Mouse (Mus musculus): Measurements from ENCODE around the gene Gm49383.

The Gm49383 gene

DNA sequence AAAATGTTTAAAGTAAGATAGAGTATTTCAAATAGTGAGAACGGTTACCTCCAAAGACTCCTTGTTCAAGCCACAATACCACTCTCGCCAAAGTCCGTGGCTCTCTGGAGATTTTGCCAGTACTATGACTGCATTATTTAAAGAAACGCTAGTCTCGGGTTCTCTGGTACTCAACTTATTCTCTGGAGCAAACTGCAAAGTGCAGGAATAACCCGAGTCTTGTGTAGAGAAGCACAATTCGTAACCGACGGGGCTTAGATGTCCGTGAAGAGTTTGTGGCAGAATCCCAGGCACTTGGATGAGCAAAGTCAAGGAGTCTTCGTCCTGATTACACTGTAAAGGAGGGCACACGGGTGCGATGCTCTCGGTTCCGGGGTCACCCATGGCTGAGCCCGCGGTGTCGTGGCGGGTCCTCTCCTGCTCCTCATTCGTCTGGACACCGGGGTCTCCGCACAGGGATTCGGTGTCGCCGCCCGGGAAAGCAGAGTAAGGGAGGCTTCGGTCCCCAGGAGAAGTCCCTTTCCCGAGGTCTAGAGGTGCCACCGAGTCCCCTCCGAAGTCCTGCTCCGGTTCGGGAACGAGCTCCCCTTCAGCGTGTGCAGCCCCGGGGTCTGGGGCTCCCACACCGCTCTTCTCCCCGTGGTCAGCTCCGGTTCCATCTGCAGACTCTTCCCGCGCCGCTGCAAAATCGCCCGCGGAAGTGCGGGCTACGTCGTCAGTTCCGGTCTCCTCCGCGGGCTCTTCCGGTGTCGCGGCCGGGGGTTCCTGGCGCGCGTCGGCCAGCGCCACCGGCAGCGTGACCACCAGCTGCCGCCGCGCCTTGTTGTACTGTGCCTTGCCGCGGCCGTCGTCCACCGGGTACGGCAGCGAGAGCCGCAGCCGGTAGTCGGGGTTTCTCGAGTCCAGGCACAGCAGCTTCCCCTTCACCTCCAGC, at the start of gene Gm49383:
Gene Gm49383 (minus strand): TSS at position 661 of the 934 bp plus-strand sequence.
- DNase-seq (ENCODE audit: low spot score in 2 of 2): peak; percentile 47 to 57

DNA sequence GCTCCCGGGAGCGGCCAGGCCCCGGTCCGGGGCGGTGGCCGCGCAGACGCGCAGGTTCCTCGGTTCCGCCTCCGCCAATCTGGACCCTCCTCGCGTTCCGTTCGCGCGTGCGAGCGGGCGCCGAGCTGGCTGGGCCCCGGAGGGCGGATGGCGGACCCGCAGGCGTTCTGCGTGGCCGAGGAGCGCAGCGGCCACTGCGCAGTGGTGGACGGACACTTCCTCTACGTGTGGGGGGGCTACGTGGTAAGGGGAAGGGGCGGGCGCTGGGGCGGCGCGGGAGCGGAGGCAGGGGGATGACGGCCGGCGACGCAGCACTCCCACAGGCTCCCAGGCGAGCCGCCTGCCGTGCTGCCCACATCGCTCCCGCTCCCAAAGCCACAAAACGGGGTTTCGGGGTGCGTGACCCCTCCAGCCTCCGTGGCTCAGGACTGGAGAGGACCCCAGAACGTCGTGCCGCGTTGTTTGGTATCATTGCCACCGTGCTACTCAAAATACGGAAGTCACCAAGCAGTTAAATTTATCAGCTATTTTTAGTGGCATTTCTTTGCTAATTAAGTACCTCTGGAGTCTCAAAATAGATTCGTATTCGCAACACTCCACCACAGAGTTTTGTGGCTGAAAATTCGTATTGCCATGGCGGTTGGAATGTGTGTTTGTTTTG, 45.0 kb upstream of the Gm49383 start:
- peak; percentile 34 to 50 for DNase-seq (ENCODE audit: low spot score in 2 of 2)

DNA sequence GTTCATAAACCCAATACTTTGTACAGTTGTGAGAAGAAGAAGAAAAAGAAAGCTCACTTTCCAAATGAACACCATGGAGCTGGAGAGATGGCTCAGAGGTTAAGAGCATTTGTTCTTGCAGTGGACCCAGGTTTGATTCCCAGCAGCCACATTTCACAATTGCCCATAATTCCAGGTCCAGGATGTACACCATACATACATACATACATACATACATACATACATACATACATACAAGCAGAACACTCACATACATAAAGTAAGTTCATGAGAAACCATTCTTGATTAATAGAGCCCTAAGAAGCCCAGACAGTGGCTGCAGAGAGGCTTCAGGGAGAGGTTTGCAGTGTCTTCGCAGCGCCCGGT, 44.5 kb upstream of the Gm49383 start:
- no peak for DNase-seq (ENCODE audit: low spot score in 2 of 2)

DNA sequence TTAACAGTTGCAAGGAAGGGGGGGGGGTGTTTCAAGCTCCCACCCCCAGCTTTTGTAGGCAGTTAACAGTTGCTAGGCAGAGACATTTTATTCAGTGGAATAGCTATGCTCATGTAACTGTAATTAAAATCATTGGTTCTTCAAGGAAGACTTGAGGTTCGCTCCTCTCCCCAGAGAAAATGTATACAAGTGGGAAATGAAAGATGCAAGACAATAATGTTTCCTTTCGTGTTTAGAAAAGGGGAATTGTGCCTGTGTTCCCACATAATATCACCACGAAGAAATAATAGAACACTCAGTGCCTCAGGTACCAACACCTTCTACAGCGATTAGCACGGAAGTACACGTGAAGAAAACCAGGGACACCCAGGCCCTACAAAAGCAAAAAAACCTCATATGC, 44.0 kb upstream of the Gm49383 start, which contains the start of gene Klhdc1:
Gene Klhdc1 (plus strand): TSS at position 301 of the 400 bp plus-strand sequence.
- DNase-seq (ENCODE audit: low spot score in 2 of 2): no peak

DNA sequence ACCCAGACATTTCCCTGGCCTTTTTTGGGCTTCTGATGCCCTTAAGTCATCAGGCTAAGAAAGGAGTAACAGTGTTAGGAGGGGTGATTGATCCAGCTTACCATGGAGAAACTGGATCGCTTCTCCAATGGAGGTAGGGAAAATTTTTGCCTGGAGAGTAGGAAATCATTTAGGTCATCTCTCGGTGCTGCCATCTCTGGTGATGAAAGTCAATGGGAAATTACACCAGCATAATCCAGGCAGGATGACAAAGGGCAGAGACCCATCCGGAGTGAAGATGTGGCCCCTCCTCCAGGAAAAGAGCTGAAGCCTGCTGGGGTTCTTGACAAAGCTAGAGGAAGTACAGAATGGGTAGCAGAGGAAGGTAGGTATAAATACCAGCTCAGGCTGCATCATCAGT, 41.4 kb upstream of the Gm49383 start:
- DNase-seq (ENCODE audit: low spot score in 2 of 2): no peak

DNA sequence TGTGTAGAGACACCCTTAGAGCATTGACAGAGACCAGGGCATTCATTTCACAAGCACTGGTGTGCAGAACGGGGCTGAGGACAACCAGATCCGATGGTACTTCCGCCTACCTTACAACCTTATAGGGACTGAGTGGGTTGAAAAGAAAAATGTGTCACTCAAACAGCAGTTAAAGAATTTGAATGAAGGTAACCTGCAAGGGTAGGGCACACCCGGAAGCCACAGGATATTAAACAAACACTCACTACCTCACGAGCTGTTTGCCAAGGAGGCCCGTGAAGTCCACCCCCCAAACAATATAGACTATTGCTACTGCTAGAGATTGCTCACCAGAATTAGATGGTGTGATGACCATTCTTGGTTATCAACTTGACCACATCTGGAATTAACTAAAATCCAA, 38.9 kb upstream of the Gm49383 start:
- DNase-seq (ENCODE audit: low spot score in 2 of 2): no peak

DNA sequence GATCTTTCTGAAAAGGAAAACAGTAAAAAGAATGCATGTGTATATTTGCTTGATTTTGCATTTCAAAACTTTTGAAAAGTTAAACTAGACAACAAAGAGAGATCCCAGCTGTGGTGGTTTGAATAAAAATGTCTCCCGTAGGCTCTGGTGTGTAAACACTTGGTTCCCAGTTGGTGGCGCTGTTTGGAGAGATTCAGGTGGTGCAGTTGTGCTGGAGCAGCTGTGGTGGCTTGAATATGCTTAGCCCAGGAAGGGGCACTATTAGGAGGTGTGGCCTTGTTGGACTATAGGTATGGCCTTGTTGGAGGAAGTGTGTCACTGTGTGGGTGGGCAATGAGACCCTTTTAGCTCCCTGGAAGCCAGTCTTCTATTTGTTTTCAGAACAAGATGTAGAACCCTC, 32.3 kb upstream of the Gm49383 start:
- peak in 1 of 2 experiments; percentile 44 for DNase-seq (ENCODE audit: low spot score in 2 of 2)

DNA sequence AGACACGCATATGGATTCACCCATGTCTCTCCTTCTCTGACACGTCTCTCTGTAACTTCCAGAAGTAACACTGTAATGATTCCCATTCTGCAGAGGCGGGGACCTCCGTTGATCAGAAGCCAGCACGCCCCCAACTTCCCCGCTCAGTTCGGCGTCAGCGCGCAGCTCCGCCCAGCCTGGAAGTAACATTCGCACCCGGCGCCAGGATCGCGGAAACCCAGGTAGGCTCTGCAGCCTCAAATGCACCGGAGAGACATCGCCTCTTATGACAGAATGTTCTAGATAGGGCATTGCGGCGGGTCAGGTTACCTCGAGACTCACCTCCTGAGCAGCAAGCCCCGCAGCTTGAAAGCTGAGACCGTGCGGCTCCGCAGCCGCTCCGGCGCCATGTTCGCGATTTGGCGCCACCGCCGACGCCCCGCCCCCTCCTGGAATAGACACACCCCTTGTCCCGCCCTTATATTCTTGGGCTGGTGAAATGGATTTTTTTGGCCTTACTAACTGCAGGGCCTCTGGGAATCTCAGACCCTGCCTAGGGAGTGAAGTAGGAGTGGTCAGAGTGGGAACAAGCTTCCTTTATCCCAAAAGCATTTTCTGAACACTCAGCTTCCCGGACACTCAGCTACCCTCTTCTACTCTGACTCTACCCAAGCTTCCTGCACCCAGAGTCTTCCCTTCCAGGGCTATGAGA, 31.0 kb upstream of the Gm49383 start, which contains the start of gene Pole2:
Gene Pole2 (minus strand): TSS at position 420 of the 691 bp plus-strand sequence.
- peak; percentile 82 to 85 for DNase-seq (ENCODE audit: low spot score in 2 of 2)

DNA sequence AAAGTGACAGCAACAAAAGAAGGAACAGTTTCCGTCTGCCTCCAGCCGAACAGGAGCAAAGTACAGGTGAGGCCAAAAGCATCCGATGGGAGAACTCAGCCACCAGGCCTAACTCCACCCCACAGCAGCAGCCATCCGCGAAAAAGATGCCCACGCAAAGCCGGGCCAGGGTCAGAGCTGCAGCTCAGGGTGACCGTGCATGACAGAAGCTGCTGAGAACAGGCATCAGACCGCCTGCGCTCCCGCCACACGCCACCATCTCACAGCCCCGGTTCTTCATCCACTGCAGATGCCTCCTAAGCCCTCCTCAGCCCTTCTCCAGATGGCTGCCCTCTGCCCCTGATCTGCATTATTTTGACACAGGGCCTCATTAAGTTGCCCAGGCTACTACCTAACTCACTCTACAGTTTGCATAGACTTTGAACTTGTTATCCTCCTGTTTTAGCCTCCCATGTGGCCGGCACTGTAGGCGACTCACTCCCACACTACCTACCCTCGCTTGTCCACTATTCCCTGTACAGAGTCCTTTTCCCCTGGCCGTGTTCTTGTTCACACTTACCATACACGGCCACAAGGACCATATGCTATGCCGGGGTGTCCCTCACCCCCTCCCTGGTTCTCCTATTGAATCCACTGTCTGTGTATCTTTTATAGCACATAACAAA, 23.8 kb upstream of the Gm49383 start:
- no peak for DNase-seq (ENCODE audit: low spot score in 2 of 2)

DNA sequence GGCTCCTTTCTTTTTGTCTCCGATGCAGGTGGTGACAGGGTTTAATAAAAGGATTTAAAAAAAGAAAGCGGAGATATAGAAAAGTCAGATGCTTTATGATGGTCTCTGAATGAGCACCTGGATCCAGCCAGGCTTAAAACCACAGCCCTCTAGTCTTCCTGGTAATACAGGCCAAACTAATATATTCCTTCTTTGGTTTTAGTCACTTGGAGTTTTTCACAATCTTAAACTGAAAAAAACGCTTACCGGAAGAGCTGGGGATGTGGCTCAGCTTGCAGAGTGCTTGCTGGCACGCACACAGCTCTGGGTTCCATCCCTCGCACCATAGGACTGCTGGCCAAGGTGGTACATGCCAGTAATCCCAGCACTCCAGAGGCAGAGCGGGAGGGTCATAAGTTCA, 19.7 kb upstream of the Gm49383 start:
- no peak for DNase-seq (ENCODE audit: low spot score in 2 of 2)

DNA sequence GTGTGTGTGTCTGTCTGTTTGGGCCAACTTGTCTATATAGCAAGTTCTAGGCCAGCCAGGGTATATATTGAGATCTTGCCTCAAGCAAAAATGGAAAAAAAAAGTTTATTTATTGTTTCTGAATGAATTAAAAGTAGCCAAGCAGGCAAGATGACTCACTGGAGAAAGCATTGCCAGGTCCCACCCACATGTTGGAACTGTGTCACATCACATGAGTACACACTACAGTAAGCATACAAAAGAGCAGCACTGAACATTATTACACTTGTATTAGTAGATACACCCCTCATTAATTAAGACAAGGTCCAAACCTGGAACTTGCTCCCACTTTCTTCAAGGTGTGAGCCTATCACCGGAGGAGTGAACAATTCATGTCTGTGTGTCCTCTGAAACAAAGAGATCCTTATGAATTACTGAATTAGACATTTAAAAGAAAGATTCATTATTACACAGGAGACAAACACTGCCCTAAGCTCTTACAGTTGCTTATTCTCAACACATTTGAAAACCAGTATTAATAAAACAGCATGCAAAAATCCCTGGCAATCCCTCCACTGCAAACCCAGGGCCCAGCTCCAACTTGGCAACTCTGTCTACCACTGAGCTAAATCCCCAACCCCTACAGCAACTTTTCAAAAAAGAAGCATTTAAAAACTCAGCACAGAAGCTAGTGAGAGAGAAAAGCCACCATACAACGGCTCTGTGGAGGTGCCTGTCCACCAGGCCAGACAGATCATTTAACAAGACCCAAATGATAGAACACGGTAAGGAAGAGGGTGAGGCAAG, 18.3 kb upstream of the Gm49383 start:
- no peak for DNase-seq (ENCODE audit: low spot score in 2 of 2)

DNA sequence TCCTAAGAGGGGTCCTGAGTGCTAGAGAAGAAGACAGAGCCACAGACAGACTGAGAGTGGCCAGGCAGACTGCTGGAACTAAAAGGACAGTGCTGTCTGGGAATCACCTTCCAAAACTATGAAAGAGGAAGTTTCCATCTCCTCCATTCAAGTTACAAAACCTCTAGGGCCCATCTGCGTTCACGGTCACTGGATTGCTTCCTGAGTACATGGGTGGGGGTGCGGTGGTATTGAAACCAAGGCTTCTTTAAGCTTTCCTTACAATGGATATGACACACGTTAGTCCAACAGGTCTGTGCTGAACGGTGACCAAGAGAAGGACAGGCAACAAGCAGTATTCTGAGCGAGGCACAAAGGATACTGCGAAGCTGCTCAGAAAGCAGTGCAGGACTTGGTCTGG, 17.5 kb upstream of the Gm49383 start:
- no peak for DNase-seq (ENCODE audit: low spot score in 2 of 2)

DNA sequence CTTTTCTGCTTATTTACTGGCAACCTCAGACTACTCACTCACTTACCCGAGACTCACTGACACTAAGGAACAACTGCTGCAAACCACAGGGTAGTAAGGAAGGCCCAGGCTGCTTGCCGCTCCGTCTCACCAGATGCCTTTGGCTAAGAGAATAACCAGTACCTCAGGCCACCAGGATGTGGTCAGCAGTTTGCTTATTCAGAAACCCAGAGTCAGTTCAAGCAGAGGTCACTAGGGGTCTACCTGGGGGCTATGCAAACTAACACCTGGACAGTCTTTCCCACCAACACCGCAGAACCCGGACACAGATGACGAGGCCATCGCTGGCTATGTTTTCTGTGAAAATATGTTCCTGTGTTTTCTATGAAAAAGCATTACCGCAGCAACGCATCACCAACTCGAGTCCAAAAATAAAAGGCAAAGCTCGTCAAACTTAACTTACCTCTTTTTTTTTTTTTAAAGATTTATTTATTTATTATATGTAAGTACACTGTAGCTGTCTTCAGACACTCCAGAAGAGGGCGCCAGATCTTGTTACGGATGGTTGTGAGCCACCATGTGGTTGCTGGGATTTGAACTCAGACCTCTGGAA, 16.4 kb upstream of the Gm49383 start:
- no peak for DNase-seq (ENCODE audit: low spot score in 2 of 2)

DNA sequence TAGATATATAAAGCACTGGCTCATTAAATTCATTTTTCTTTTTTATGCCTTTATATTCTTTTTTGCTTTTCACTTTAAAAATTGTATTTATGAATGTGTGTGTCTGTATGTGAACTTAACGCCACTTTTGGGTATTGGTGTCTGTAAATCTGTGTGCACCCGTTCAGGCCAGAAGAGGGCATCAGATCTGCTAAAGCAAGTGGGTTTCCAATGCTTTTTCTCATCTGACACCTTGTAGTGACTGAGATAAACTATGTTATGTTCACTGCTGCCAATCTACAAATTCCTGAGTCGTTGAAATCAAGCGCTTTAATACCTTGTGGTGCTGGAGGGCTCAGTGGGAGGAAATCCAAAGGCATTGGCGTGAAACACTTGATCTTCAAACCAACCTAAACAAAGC, 14.2 kb upstream of the Gm49383 start:
- no peak for DNase-seq (ENCODE audit: low spot score in 2 of 2)

DNA sequence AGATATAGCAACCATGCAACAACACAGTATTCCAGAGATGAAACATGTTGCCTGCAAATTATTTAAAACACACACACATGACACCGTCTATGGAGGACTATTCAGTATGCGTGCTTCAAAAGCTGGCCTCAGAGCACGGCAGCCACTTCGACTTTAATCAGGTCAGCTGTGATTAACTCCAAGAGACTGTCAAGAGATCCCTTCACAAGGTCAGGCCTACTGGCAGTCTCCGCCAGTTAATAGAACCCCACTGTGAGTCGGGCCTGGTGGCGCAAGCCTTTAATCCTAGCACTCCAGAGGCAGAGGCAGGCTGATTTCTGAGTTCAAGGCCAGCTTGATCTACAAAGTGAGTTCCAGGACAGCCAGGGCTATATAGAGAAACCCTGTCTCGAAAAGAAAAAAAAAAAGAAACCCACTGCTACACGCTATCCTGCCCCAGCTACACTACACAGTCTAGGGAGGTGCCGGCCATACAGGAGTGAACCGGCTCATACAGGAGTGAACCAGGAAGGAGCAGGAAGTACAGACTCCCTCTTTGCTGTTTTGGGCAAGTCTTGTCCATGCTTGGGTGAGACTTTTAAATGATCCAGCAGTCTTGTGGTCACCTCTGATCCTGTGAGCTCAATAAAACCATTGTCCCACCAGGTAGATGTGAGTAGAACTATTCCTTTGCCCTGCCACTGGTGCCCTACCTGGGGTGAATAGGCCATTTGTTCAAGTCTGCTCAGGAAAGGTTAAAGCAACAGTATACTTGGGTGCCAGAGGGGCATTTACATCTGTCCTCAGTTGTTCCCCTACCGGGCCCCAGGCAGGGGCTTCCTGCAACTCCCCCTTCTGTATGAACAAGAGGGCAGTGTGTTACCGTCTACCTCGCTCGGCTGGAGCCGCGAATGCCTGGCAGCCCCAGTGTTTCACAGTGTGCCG, 13.4 kb upstream of the Gm49383 start:
- no peak for DNase-seq (ENCODE audit: low spot score in 2 of 2)

DNA sequence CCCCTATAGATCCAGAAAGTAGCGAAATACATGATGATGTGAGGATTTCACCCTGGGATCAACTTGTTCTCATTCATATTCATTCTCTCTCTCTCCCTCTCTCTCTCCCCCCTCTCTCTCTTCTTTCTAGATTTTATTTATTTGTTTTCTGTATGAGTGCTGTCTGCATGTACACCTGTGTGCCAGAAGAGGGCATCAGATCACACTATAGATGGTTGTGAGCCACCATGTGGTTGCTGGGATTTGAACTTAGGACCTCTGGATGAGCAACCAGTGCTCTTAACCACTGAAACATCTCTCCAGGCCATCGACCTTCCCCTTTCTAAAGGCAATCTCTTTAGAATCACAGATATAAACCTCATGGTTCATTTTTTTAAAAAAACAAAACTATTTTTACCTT, 11.6 kb upstream of the Gm49383 start:
- DNase-seq (ENCODE audit: low spot score in 2 of 2): no peak

DNA sequence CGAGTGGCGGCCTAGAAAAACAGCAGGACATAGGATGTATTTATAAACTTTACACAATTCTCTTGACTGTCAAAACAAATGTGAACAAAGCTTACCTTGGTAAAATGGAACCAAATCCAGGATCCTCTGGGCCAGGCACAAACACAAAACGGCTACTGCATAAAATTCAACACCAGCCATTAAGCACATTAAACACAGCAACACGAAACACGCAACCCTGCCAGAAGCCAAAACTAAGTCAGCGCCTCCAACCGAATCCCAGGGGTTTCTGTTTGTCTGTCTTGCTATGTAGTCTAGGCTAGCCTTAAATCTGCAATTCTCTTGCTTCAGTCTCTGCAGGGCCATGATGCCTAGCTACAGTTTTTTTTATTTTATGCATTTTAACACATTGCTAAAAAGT, 11.0 kb upstream of the Gm49383 start:
- no peak for DNase-seq (ENCODE audit: low spot score in 2 of 2)

DNA sequence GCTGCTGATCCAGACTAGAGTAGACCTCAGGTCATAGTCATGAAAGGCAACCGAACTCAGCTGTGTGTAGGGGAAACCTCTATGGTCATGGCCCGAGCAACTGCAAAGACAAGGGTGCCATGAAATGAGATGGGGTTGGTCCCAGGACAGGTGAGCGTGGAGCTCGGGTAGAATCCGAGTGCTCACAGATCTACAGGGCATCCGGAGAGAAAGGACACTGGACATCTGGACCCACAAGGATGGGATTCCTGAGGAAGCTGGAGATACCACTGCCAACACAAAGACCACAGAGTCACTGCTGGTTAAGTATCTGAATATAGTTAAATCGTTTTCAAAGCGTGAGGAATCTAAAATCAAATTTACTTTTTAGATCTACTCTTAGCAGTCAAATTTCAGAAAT, 10.5 kb upstream of the Gm49383 start:
- DNase-seq (ENCODE audit: low spot score in 2 of 2): no peak

DNA sequence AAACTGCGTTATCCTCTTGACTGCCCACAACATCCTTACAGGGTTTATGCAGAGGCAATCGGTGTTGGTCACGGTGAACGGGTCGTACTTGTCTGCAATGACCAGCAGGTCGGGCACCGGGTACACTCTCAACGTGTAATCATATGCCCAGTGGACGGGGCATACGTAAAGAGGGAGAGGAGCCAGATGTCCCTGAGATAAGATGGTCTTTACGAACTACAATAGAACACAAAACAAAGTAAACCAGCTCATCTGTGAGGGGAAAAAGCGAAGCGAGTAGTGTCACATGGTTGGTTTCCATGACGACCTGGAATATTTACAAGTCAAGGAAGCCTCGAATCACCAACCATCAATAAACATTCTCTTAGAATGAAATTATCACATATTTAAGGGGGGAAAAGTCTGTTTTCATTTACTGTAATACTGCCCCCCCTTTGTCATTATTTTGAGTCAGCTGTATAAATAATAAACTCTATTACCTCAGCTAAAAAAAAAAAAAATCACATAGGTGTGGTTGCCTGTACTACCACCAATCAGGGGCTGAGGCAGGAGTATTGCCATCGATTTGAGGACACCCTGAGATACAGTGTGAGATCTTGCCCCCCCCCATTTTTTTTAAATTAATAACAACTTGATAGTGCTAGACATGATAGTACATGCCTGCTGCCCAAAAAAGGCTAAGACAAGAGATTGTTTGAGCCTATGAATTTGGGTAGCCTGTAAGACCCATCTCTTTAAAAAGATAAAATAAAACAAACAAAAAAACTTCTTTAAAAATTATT, 7.3 kb upstream of the Gm49383 start, which contains the start of gene Gm49384:
Gene Gm49384 (minus strand): TSS at position 216 of the 782 bp plus-strand sequence.
- no peak for DNase-seq (ENCODE audit: low spot score in 2 of 2)
